Mouse (Mus musculus) heart, adult 8-10 months (tissue): ENCODE measurements around the gene Lrrc61. TPM values are rescaled to one million over a fixed set of nuclear protein-coding genes. Genes with fewer than 3 reads are reported as not detected.
A peak's percentile ranks its signal among the peaks of the same experiment; 100 is the strongest.

ENCODE experiments used
- DNase-seq: peaks from one replicate; pipeline ENCODE4 v3.0.0; 2022; ENCODE audit warnings: low spot score
- total RNA-seq, 4 experiments: library from RNA; stranded (reverse); gene quantifications; 2 replicates each; pipeline ENCODE4 v1.2.4; 2022

Gene Lrrc61
- total RNA-seq, 4 experiments from 2014 or later, result 17.7 to 20.1 (median 18.8) TPM

DNA sequence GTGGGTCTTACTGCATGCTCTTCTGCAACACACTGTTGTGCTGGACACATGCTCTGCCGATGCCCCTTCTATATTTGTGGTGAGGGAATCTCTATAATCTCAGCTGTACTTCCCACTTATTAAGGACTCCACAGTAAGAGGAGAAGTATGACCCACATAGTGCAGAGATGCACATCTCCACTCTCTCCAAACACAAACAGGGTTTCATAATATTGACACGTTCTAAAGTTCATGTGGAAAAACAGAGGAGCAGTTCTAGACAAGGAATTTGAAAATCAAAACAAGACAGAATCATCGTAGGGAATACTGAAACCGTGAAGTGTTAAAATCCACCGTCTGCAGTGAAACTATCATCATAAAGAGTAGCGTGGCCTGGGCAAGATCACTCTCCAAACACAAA, 37.3 kb downstream of the Lrrc61 start:
- no peak for DNase-seq

DNA sequence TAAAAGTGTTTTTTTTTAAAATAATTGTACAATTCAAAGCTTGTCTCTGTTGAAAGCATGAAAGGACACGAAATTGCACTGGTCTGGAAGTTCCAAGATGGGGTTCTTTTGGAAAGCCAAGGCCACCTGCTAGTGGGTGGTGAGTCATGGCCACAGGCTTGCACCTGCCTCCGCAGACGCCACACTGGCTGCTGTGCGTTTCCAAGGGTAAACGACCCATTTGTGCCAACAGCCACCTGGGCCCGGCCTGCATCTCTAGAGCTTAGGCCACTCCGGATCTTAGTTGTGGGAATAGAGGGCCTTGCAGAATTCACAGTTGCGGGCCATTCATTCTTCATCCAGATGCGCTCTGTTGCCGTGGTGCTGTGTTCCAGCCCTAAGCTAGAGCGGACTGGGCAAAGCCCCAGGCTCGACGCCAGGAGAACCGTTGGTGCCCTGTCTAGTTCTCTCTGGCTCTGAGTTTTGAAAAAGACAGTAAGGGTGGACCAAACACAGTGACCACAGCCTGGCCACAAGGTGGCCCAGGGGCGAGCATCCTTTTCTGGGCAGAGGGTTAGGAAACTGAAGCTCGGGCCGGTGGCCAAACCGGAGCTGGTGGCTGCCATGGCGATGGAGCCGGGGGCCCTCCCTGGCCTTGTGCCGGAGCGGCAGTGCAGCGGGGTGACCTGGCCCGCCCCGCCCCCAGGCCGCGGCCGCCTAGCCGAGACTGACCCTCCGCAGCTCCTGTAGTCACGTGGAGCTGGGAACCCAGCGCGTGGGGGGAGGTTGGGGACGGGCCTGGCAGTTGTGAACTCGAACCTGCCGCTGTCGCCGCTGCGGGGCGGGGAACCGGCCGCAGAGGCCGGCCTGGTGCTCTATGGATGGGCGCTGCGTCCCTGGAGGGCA, 38.8 kb downstream of the Lrrc61 start, which contains the start of the genes Repin1 and Gm44965:
Gene Repin1, plus strand, starts transcription at position 726 of the 885 bp plus-strand sequence.
Gene Gm44965, plus strand, starts transcription at position 784 of the 885 bp plus-strand sequence.
- peak; percentile 93 for DNase-seq

DNA sequence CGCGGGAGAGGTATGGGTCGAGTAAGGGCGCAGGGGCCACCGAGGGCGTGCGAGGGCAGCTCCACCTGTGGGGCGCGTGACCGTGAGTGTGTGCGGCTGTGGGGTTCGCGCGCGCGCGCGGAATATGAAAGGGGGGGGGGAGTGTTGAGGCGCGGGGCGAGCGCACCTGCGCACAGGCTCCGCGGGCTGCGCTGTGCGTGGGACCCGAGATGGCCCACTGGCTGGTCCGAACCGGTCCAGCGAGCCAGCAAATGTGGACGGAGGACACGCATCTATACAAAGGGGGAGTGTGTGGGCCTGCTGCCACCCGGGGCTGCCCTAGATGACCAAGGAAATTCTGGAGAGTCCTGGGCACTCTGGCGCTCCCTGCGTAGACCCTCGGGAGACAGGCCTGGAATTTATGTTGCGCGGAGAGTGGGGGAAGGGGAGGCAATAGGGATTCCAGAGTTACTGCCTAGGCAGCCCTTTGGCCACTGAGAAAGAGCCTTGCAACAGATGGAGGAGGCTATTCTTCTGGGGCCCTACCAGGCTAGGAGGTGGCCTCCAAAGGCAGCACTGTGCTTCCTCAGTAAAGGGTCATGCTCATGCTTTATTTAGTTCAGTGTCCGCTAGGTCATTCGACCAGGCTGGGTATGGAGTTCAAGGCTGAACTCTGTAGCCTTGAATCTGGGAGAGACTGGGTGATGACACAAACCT, 39.6 kb downstream of the Lrrc61 start:
- DNase-seq, result peak; percentile 32

DNA sequence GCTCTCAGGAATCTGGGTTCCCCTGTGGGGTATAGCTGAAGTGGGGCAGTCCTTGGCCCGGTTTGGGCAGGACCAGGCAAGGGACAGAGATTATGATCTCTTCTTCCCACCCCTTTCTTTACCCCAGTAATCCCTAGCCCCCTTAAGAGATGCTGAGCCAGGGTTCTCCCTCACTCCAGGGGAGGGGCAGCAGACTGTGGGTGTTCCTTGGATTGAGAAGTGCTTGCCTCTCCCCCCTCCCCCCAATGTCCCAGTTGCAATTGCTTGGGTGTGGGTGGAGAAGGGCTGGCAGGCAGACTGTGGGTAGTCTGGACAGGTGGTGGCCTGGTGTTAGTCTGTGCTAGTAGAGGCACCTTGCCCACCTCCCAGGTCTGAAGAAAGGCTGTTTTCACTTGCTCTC, 40.7 kb downstream of the Lrrc61 start:
- no peak for DNase-seq

DNA sequence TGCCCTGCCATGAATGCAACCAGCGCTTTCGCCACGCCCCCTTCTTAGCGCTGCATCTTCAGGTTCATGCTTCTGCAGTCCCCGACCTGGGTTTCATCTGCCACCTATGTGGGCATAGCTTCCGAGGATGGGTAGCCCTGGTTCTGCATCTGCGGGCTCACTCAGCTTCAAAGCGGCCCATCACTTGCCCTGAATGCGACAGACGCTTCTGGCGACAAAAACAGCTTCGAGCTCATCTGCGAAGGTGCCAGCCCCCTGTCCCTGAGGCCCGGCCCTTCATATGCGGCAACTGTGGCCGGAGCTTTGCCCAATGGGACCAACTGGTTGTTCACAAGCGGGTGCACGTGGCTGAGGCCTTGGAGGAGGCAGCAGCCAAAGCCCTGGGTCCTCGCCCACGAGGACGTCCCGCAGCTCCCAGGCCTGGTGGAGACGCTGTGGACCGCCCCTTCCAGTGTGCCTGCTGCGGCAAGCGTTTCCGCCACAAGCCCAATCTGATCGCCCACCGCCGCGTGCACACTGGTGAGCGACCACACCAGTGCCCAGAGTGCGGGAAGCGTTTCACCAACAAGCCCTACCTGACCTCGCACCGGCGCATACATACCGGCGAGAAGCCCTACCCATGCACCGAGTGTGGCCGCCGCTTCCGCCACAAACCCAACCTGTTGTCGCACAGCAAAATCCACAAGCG, 42.1 kb downstream of the Lrrc61 start:
- DNase-seq, result no peak

DNA sequence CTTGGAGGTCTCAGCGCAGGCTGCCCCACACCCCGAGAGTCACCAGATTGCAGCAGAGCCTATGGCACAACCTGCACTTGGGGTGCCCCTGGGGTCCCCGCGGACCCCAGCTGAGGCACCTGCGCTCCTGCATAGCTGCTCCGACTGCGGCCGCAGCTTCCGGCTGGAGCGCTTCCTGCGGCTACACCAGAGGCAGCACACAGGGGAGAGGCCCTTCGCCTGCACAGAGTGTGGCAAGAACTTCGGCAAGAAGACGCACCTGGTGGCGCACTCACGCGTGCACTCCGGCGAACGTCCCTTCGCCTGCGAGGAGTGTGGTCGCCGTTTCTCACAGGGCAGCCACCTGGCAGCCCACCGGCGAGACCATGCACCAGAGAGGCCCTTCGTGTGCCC, 42.6 kb downstream of the Lrrc61 start:
- DNase-seq, result no peak

DNA sequence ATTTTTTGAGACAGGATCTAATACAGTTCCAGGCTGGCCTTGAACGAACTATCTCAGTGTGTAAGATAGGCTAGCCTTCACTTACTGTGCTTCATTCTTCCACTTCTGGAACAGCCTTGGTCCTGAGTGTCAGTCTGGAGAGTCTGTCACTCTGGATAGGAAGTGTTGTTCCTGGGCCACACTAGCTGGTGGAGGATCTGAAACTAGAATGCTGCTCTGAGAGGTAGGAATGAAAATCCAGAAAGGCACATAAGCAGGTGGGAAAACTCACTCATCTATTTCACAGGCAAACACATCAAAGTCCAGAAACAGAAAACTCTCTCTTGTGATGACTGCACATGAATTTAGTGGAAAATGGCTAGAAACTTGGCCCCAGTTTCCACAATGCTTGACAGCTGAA, 46.0 kb downstream of the Lrrc61 start:
- DNase-seq, result no peak

DNA sequence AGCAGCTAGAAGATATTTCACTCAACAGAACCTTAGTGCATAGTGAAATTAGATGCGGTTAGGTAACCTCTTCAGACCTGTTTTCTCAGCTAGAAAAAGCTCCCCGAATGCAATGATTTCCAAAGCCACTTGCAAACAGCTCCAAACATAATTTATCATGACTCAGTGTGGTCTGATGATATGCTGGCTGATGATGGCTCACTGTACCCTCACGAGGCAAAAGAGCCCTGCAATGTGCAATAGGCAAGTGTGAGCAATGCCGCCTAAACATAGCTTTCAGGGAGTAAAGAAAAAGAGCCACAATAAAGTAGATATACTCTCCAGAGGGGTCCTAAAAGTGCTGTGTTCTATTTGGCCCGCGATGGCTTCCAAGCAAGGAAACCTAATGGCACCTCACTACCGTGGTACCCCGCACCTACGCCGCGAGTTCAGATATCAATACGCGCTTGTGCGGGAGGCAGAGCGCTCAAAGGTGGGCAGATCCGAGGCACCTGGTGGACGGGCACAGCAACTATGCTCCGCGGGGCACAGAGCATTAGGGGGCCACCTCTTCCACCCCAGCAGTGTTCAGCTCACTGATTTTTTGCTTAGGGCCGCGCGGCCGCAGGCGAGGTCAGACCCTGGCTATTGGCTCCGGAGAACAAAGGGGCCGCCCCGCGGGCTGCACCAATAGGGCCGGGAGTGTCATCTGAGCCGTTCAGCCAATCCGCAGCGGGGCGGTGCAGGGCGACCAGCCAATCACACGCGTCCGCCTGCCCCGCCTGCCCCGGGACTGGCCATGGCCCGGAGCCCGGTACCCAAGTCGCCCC, 46.9 kb downstream of the Lrrc61 start, which contains the start of gene Zfp775:
Gene Zfp775, plus strand, starts transcription at position 793 of the 809 bp plus-strand sequence.
- peak; percentile 96 for DNase-seq

DNA sequence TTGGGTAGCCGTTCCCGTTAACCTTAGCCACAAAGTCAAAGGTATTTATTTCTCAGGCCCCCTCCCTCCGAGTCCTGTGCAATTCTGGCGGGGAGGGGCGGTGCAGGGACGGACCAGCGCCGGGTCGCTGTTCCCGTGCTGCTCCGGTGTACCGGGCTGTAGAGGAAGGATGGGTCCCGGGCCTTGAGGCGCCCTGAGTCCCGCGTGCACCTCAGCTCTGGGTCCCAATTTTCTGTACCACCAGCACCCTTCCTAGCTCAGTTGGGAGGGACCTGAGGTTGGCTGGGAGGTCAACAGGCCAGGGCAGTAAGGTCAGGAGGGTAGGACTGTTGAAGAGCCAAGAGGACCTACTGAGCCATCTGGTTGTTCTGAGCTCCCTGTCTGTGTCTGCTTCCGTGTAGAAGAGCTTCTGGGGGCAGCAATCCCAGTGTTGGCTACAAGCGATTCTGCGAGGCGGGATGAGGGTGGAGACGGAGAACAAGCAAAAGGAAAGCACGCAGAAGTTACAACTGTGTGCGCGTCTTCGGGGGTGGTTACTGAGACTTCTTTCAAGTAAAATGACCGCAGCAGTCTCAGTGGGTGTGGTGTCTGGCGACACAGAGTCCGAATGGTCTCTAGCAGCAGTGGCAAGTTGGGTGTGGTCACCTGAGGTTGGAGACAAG, 47.6 kb downstream of the Lrrc61 start:
- no peak for DNase-seq

DNA sequence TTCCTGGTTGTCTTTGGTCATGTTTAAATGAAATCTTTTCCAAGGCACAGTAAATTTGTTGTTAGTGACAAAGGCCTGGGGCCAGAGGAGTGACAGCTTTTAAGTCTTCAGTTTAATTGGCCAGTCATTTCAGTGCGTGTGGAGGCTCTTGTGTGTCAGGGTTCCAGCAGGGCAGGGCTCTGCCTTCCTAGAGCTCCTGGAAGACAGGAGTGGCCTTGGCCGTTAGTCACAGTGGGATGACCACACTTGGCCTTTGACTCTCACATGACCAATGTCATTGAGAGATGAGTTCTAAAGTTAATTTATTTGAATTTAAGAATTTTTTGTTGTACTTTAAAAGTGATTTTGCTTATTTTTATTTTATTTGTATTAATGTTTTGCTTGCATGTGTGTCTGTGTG, 53.5 kb downstream of the Lrrc61 start:
- DNase-seq, result no peak

DNA sequence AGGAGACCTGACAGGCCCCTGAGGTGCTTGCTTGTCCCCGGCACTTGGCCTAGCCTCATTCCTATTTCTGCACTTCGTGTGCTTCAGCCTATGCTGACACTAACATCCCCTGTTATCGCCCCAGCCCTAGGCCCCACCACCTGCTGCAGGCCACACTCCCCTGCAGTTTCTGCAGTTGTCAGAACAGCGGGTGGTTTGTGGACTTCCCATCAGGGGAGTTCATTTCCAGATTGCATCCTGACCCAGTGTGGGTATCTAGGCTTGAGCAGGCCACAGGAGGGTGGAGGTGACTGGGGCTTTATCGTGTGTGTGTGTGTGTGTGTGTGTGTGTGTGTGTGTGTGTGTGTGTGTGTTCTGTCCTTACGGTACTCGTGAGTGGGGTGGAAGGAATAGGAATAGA, 54.9 kb downstream of the Lrrc61 start:
- no peak for DNase-seq

DNA sequence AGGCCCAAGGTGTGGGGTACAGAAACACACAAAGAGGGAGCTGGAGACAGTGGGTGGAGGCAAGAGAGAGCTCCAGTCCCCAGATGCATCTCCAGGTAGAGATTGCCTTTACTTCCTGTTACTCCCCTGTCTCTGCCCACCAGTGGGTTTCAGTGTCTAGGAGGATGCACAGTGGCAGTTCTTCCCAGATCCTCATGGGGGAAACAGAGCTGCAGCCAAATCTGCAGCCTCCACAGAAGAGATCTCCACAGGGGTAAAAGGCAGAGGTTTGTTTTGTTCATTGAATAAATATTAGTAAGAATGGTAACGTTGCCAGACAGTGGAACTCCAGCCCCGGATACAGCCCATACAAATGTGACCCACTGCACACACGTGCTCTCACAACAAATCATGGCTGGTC, 56.1 kb downstream of the Lrrc61 start:
- no peak for DNase-seq

DNA sequence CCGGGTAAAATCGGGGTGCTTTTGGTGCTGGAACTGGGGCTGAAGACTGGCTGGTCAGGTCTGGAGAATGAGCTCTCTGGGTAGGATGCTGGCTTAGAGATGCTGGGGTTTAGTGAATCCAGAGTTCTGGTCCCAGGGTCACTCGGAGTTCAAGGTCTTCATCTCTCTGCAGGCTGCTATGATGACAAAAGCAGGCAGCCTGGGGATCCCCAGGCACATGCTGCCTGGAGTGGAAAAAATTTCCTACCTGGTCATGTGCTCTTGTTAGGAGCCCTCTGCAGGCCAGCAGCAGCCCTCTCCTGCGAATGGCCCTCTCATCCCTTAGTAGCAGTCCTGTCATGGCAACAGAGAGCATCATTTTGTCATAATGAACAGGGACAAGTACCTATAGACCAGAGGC, 58.9 kb downstream of the Lrrc61 start:
- DNase-seq, result no peak

DNA sequence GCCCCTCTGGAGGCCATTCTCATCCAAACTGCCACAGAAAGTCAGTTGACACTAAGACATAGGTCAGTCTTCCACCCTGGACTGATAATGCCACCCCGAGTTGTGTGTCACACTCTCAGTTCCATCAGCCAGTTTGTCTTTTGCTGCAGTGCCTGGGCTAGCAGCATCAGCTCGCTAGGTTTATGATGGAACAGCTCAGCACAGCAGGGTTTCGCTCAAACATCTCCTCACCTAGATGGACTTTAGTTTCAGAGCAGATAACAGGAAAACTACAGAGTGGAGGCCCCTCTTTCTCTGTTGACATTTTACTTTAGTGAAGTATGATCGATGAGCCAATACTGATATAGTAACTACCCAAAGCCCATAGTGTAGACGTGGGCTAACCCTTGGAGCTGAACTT, 60.2 kb downstream of the Lrrc61 start:
- no peak for DNase-seq

DNA sequence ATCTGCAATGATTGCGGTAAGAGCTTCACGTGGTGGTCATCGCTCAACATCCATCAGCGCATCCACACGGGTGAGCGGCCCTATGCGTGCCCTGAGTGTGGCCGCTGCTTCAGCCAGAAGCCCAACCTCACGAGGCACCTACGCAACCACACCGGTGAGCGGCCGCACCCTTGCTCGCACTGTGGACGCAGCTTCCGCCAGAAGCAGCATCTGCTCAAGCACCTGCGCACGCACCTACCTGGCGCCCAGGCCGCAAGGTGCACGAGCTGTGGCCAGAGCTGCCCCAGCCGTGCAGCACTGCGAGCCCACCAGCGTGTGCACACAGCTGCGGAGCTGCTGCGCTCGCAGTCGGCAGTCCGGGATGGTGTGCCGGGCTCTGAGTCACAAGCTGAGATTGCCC, 65.4 kb downstream of the Lrrc61 start:
- no peak for DNase-seq

Other genes starting within 250 kb of the Lrrc61 start
- gene Krba1, start 159.2 kb upstream of the Lrrc61 start, total RNA-seq, result 10 to 100 TPM; 13.8 to 22.8 (median 17.9) TPM
- gene Zfp467, start 109.0 kb upstream of the Lrrc61 start, total RNA-seq, result 10 to 100 TPM in 3 of 4 experiments, 1 to 10 TPM in 1; 9.7 to 10.1 (median 10.1) TPM
- gene Sspo, start 106.6 kb upstream of the Lrrc61 start, total RNA-seq, result under 1 TPM; 0.14 to 0.35 (median 0.31) TPM
- gene Atp6v0e2, start 17.2 kb upstream of the Lrrc61 start, total RNA-seq, result 10 to 100 TPM; 18.1 to 27.4 (median 23.3) TPM
- 100 to 1,000 TPM in 1 of 4 experiments, 10 to 100 TPM in 3; 62.1 to 108 (median 77.5) TPM for gene Rarres2, start 18.0 kb downstream of the Lrrc61 start, total RNA-seq
- gene Gm45021, start 34.8 kb downstream of the Lrrc61 start, total RNA-seq, result not detected
- gene Repin1, start 39.1 kb downstream of the Lrrc61 start, total RNA-seq, result 10 to 100 TPM; 35.5 to 40.9 (median 36.3) TPM
- 1 to 10 TPM in 2 of 4 experiments, not detected in 2; 1.0 to 2.8 TPM for gene Gm44965, start 39.1 kb downstream of the Lrrc61 start, total RNA-seq
- gene Zfp775, start 47.3 kb downstream of the Lrrc61 start, total RNA-seq, result 10 to 100 TPM; 12.9 to 15.5 (median 14.1) TPM
- gene AI854703, start 72.0 kb downstream of the Lrrc61 start, total RNA-seq, result under 1 TPM; 0.22 to 0.69 (median 0.43) TPM
- gene Gimap8, start 92.4 kb downstream of the Lrrc61 start, total RNA-seq, result 1 to 10 TPM; 4.9 to 8.8 (median 5.8) TPM
- gene Gimap9, start 121.3 kb downstream of the Lrrc61 start, total RNA-seq, result 1 to 10 TPM; 2.6 to 4.2 (median 3.1) TPM
- gene Gimap4, start 129.8 kb downstream of the Lrrc61 start, total RNA-seq, result 10 to 100 TPM; 16.1 to 25.6 (median 20.1) TPM
- 10 to 100 TPM; 28.6 to 39.2 (median 35.6) TPM for gene Gimap6, start 153.4 kb downstream of the Lrrc61 start, total RNA-seq
- gene Gm28053, start 163.8 kb downstream of the Lrrc61 start, total RNA-seq, result 1 to 10 TPM; 2.7 to 5.0 (median 4.3) TPM
- gene Gimap7, start 163.8 kb downstream of the Lrrc61 start, total RNA-seq, result under 1 TPM in 3 of 4 experiments, not detected in 1; 0.22 to 0.78 (median 0.71) TPM
- 1 to 10 TPM; 6.3 to 9.4 (median 8.0) TPM for gene Gimap1, start 184.3 kb downstream of the Lrrc61 start, total RNA-seq
- gene Gimap5, start 191.4 kb downstream of the Lrrc61 start, total RNA-seq, result 1 to 10 TPM; 4.1 to 5.0 (median 4.5) TPM
- gene Gimap3, start 216.1 kb downstream of the Lrrc61 start, total RNA-seq, result under 1 TPM; 0.53 to 0.86 (median 0.54) TPM